Mouse (Mus musculus) heart, postnatal 14 days (tissue): ENCODE results near the gene Spsb3. TPM values are rescaled to one million over a fixed set of nuclear protein-coding genes. Genes with fewer than 3 reads are reported as not detected.

Experiments
- DNase-seq, 2 experiments: peaks; one replicate each; pipeline ENCODE4 v3.0.0; 2021 to 2022
- intact Hi-C: fragments of 180-260 bp; cut with DNase I; formaldehyde crosslinking; loops from one replicate; pipeline ENCODE4 v1.15.1; 2025
- long read RNA-seq, 2 experiments: library from polyadenylated mRNA; stranded (forward); transcript quantifications; one replicate each; pipeline ENCODE4 v2.0.0; 2021
- total RNA-seq, 2 experiments: library from RNA; stranded (reverse); gene quantifications; 2 replicates each; pipeline ENCODE4 v1.2.3; 2021

The Spsb3 gene
- 10 to 100 TPM; 32.4 to 39.3 TPM for total RNA-seq
- long read RNA-seq, experiment 1, transcript Spsb3-209 (7 exons, 1,953 nt): major isoform, 74 of 119 reads
- long read RNA-seq, experiment 1, transcript Spsb3-203 (7 exons, 1,641 nt): minor isoform, 12 of 119 reads
- long read RNA-seq, experiment 1, partial matches to known transcripts: 8 of 119 reads
- long read RNA-seq, experiment 1, other reads (novel, unspliced or antisense): 22 of 119 reads
- long read RNA-seq, experiment 2, transcript Spsb3-209 (7 exons, 1,953 nt): major isoform, 62 of 121 reads
- long read RNA-seq, experiment 2, transcript Spsb3-203 (7 exons, 1,641 nt): minor isoform, 15 of 121 reads
- long read RNA-seq, experiment 2, partial matches to known transcripts: 5 of 121 reads
- long read RNA-seq, experiment 2, other reads (novel, unspliced or antisense): 36 of 121 reads

GRCm38 (mm10) chr17:24886134-24886931 lies at the start of gene Spsb3, which contains the start of gene Nubp2:
TSS of gene Spsb3 (plus strand) at chr17:24886643.
TSS of gene Nubp2 (minus strand) at chr17:24886349.
- intact Hi-C loops: no loop called here
- peak; percentile 98 for DNase-seq

- no peak for DNase-seq
- intact Hi-C loops: no loop called here
Observed at GRCm38 (mm10) chr17:24839842-24840241, 46.6 kb upstream of the Spsb3 start, which contains the start of gene Hagh. TSS of gene Hagh (plus strand) at chr17:24840143.

- no peak for DNase-seq
- intact Hi-C loops: no loop called here
Observed at GRCm38 (mm10) chr17:24840341-24840740, 46.1 kb upstream of the Spsb3 start.

- intact Hi-C loops: no loop called here
- DNase-seq: no peak
Observed at GRCm38 (mm10) chr17:24841133-24841532, 45.3 kb upstream of the Spsb3 start.

GRCm38 (mm10) chr17:24842631-24843030 lies 43.8 kb upstream of the Spsb3 start:
- intact Hi-C loops: no loop called here
- DNase-seq: no peak

GRCm38 (mm10) chr17:24844525-24844924 lies 41.9 kb upstream of the Spsb3 start:
- intact Hi-C loops: no loop called here
- DNase-seq: no peak

- DNase-seq: no peak
- intact Hi-C loops: no loop called here
Observed at GRCm38 (mm10) chr17:24847386-24847785, 39.1 kb upstream of the Spsb3 start.

GRCm38 (mm10) chr17:24848600-24849031 lies 37.8 kb upstream of the Spsb3 start:
- intact Hi-C loops: no loop called here
- DNase-seq: no peak

GRCm38 (mm10) chr17:24849733-24850064 lies 36.7 kb upstream of the Spsb3 start:
- no peak for DNase-seq
- intact Hi-C loops: no loop called here

- DNase-seq: peak; percentile 91 to 94
- intact Hi-C loops: no loop called here
Observed at GRCm38 (mm10) chr17:24850065-24850772, 36.2 kb upstream of the Spsb3 start, which contains the start of gene Fahd1. TSS of gene Fahd1 (minus strand) at chr17:24850364.

GRCm38 (mm10) chr17:24850773-24851127 lies 35.7 kb upstream of the Spsb3 start:
- intact Hi-C loops: no loop called here
- no peak for DNase-seq

GRCm38 (mm10) chr17:24851381-24852125 lies 34.9 kb upstream of the Spsb3 start:
- DNase-seq: no peak
- intact Hi-C loops: no loop called here

GRCm38 (mm10) chr17:24855838-24856464 lies 30.5 kb upstream of the Spsb3 start:
- intact Hi-C loops: no loop called here
- no peak for DNase-seq

GRCm38 (mm10) chr17:24856589-24856988 lies 29.9 kb upstream of the Spsb3 start:
- intact Hi-C loops: no loop called here
- DNase-seq: no peak

- no peak for DNase-seq
- intact Hi-C loops: no loop called here
Observed at GRCm38 (mm10) chr17:24857831-24858470, 28.5 kb upstream of the Spsb3 start.

GRCm38 (mm10) chr17:24858967-24859366 lies 27.5 kb upstream of the Spsb3 start:
- DNase-seq: no peak
- intact Hi-C loops: no loop called here

- no peak for DNase-seq
- intact Hi-C loops: no loop called here
Observed at GRCm38 (mm10) chr17:24860076-24860475, 26.4 kb upstream of the Spsb3 start.

- intact Hi-C loops: no loop called here
- DNase-seq: no peak
Observed at GRCm38 (mm10) chr17:24861785-24862184, 24.7 kb upstream of the Spsb3 start.

- intact Hi-C loops: no loop called here
- no peak for DNase-seq
Observed at GRCm38 (mm10) chr17:24865776-24866175, 20.7 kb upstream of the Spsb3 start, which contains the start of gene Igfals. TSS of gene Igfals (plus strand) at chr17:24865997.
